Mouse (Mus musculus) T-cell, adult 66 days (primary cell): Measurements from ENCODE around the gene Fbxl12. TPM values are rescaled to one million over a fixed set of nuclear protein-coding genes. Genes with fewer than 3 reads are reported as not detected.

Experiments
- total RNA-seq, 2 experiments: library from RNA; stranded (reverse); gene quantifications; 3 replicates in 1 of 2; 4 replicates in 1 of 2; pipeline ENCODE4 v1.2.4; 2023

Gene Fbxl12
- 100 to 1,000 TPM; 108 to 121 TPM for total RNA-seq

GRCm38 (mm10) chr9:20644360-20645081 is at the start of gene Fbxl12:
Gene Fbxl12, minus strand, starts transcription at chr9:20644767.

GRCm38 (mm10) chr9:20651602-20652259 is 7.2 kb upstream of the Fbxl12 start, which contains the start of gene Pin1:
Gene Pin1, plus strand, starts transcription at chr9:20652095.

GRCm38 (mm10) chr9:20642101-20642895 is 2.3 kb downstream of the Fbxl12 start, which contains the start of gene Ubl5:
Gene Ubl5, plus strand, starts transcription at chr9:20642878.

GRCm38 (mm10) chr9:20581175-20581634 is 63.4 kb downstream of the Fbxl12 start, which contains the start of gene Zfp846:
Gene Zfp846, plus strand, starts transcription at chr9:20581291.

Other genes with a start within 250 kb of the Fbxl12 start
- 10 to 100 TPM; 44.7 to 45.4 TPM for gene Zfp26, start 184.6 kb downstream of the Fbxl12 start, total RNA-seq
- gene Zfp426, start 152.0 kb downstream of the Fbxl12 start, total RNA-seq: 10 to 100 TPM; 23.3 to 27.2 TPM
- 10 to 100 TPM; 36.8 to 40.1 TPM for gene Zfp266, start 123.3 kb downstream of the Fbxl12 start, total RNA-seq
- gene Zfp846, start 63.5 kb downstream of the Fbxl12 start, total RNA-seq: 10 to 100 TPM in 1 of 2 experiments, 1 to 10 TPM in 1; 7.4 to 10.7 TPM
- gene Ubl5, start 1.9 kb downstream of the Fbxl12 start, total RNA-seq: 100 to 1,000 TPM; 333 to 334 TPM
- gene Pin1, start 7.3 kb upstream of the Fbxl12 start, total RNA-seq: 10 to 100 TPM; 24.4 to 31.2 TPM
- gene Olfm2, start 101.6 kb upstream of the Fbxl12 start, total RNA-seq: not detected
- gene Col5a3, start 170.3 kb upstream of the Fbxl12 start, total RNA-seq: not detected
- not detected for gene Rdh8, start 173.7 kb upstream of the Fbxl12 start, total RNA-seq
- gene A230050P20Rik, start 223.9 kb upstream of the Fbxl12 start, total RNA-seq: 10 to 100 TPM; 59.7 to 65.3 TPM
- 1 to 10 TPM; 1.1 to 3.0 TPM for gene Angptl6, start 235.0 kb upstream of the Fbxl12 start, total RNA-seq
- gene Ppan, start 243.4 kb upstream of the Fbxl12 start, total RNA-seq: 100 to 1,000 TPM in 1 of 2 experiments, 10 to 100 TPM in 1; 95.1 to 102 TPM